ENCODE assay signal across 9 mouse cellular contexts in genomic region chr16:33580331-33580730, GRCm38 (mm10).
DNase-seq lines count a peak whose midpoint lies in the region; ATAC-seq lines count a peak whose summit lies in the region.
"Had no signal": no experiment of that assay in that cellular context is flagged by ENCODE, and none has a peak within 500 bp of the region (broad histone marks: within the 10 kb centered on the region; RNA-seq: fewer than 3 reads in every experiment).

No protein-coding gene starts in this region.

- ATAC-seq in kidney, embryonic 14.5 days (ENCODE audit: low FRiP score, low TSS enrichment) = no peak
- no peak for ATAC-seq in embryonic facial prominence, embryonic 13.5 days (ENCODE audit: insufficient number of reproducible peaks, insufficient read depth, low FRiP score, low TSS enrichment, low read depth)
- no peak for ATAC-seq in limb, embryonic 12.5 days (ENCODE audit: insufficient number of reproducible peaks, insufficient read depth, low FRiP score, low TSS enrichment, low read depth)

- H3K27me3 ChIP-seq in kidney, embryonic 14.5 days (ENCODE audit: control insufficient read depth, insufficient read depth, low read length) = no peaks in the 10 kb centered on the region
- H3K27me3 ChIP-seq in embryonic facial prominence, embryonic 13.5 days = no peaks in the 10 kb centered on the region
- no peaks in the 10 kb centered on the region for H3K27me3 ChIP-seq in limb, embryonic 12.5 days

- H3K4me2 ChIP-seq in kidney, embryonic 14.5 days (replicated peaks; ENCODE audit: low read depth, low read length) = no peak overlapping the region
- no peak overlapping the region for H3K4me2 ChIP-seq in embryonic facial prominence, embryonic 13.5 days
- H3K4me2 ChIP-seq in limb, embryonic 12.5 days = no peak overlapping the region
- H3K4me2 ChIP-seq: liver, embryonic 15.5 days had no signal

- H3K9me3 ChIP-seq in kidney, embryonic 14.5 days (ENCODE audit: control insufficient read depth, low read length) = no peaks in the 10 kb centered on the region
- no peaks in the 10 kb centered on the region for H3K9me3 ChIP-seq in embryonic facial prominence, embryonic 13.5 days
- H3K9me3 ChIP-seq in limb, embryonic 12.5 days = no peaks in the 10 kb centered on the region
- H3K9me3 ChIP-seq: liver, embryonic 15.5 days had no signal

- 80% methylated on average over 2 of the region's 2 CpGs for WGBS in kidney, embryonic 14.5 days
- WGBS in embryonic facial prominence, embryonic 13.5 days = 78% methylated on average over 2 of the region's 2 CpGs
- 86% methylated on average over 2 of the region's 2 CpGs for WGBS in limb, embryonic 12.5 days

- peak overlapping the region; percentile 89 for H3K27ac ChIP-seq in kidney, embryonic 14.5 days (ENCODE audit: low read depth, low read length)
- peak overlapping the region; percentile 69; the same call in 1 of the 2 replicates for H3K27ac ChIP-seq in embryonic facial prominence, embryonic 13.5 days
- H3K27ac ChIP-seq in limb, embryonic 12.5 days = peak overlapping the region; percentile 75; the same call in 1 of the 2 replicates
- H3K27ac ChIP-seq: liver, embryonic 15.5 days had no signal

- no peak overlapping the region for H3K4me3 ChIP-seq in kidney, embryonic 14.5 days (ENCODE audit: low read length)
- H3K4me3 ChIP-seq in embryonic facial prominence, embryonic 13.5 days = no peak overlapping the region
- H3K4me3 ChIP-seq in limb, embryonic 12.5 days (replicated peaks) = no peak overlapping the region
- H3K4me3 ChIP-seq: liver, embryonic 15.5 days had no signal

- no peaks in the 10 kb centered on the region for H3K36me3 ChIP-seq in kidney, embryonic 14.5 days (ENCODE audit: control insufficient read depth, insufficient read depth, low read length)
- no peaks in the 10 kb centered on the region for H3K36me3 ChIP-seq in embryonic facial prominence, embryonic 13.5 days
- no peaks in the 10 kb centered on the region for H3K36me3 ChIP-seq in limb, embryonic 12.5 days
- H3K36me3 ChIP-seq: liver, embryonic 15.5 days had no signal

- peaks cover 48% of the 10 kb centered on the region for H3K4me1 ChIP-seq in kidney, embryonic 14.5 days (ENCODE audit: control insufficient read depth, insufficient read depth, low read length)
- H3K4me1 ChIP-seq in embryonic facial prominence, embryonic 13.5 days = peaks cover 38% of the 10 kb centered on the region
- H3K4me1 ChIP-seq in limb, embryonic 12.5 days (replicated peaks) = peaks cover 50% of the 10 kb centered on the region

- no peak overlapping the region for H3K9ac ChIP-seq in kidney, embryonic 14.5 days (ENCODE audit: low read depth, low read length)
- H3K9ac ChIP-seq in embryonic facial prominence, embryonic 13.5 days = no peak overlapping the region
- no peak overlapping the region for H3K9ac ChIP-seq in limb, embryonic 12.5 days (replicated peaks)
- H3K9ac ChIP-seq: liver, embryonic 15.5 days had no signal

- DNase-seq in kidney, adult 18-20 months = no peak
- DNase-seq in cerebellum, adult 9-10 months = peak; percentile 55
- DNase-seq in thymus, postnatal 25 days = no peak
- no peak for DNase-seq in urinary bladder, adult 18-20 months (ENCODE audit: low spot score in 2 of 2)
- no peak for DNase-seq in embryo, embryonic 10.5 days (ENCODE audit: low spot score)
